ENCODE assay signal across 9 mouse cellular contexts in the genomic region with DNA sequence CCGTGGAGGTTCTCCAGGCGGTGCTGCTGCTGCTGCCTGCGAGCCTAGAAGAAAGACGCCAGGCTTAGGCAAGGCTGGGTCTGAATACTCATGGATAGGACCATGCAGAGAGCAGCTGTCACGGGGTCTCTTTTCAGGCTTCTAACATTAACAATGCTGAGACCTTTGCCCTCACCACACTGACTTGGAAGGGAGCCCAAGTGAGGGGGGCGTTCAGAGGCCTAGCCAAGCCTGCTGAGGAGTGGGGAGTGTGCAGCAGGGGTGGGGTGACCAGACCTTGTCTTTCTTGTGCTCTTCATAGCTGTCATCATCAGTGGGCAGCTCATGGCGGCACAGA. TPM values are rescaled to one million over a fixed set of nuclear protein-coding genes. Genes with fewer than 3 reads are reported as not detected.
DNase-seq lines count a peak whose midpoint lies in the region; ATAC-seq and TF ChIP-seq lines count a peak whose summit lies in the region.
"Had no signal": no experiment of that assay in that cellular context is flagged by ENCODE, and none has a peak within 500 bp of the region (broad histone marks: within the 10 kb centered on the region; RNA-seq: fewer than 3 reads in every experiment).

No protein-coding gene starts in this region.

- no peaks in the 10 kb centered on the region for H3K27me3 ChIP-seq in heart, embryonic 15.5 days
- no peaks in the 10 kb centered on the region for H3K27me3 ChIP-seq in intestine, embryonic 14.5 days (replicated peaks; ENCODE audit: control insufficient read depth, insufficient read depth, low read length)
- no peaks in the 10 kb centered on the region for H3K27me3 ChIP-seq in limb, embryonic 10.5 days (ENCODE audit: low read depth, poor library complexity, severe bottlenecking)

- H3K27ac ChIP-seq in heart, embryonic 15.5 days, result no peak overlapping the region
- no peak overlapping the region for H3K27ac ChIP-seq in ES-E14 (ENCODE audit: insufficient read depth, low read depth, low read length, poor library complexity, severe bottlenecking)
- no peak overlapping the region for H3K27ac ChIP-seq in intestine, embryonic 14.5 days (ENCODE audit: low read depth)
- H3K27ac ChIP-seq in limb, embryonic 10.5 days, result no peak overlapping the region

- no peak for ATAC-seq in heart, embryonic 15.5 days (replicated peaks; ENCODE audit: insufficient number of reproducible peaks, insufficient read depth, low FRiP score, low read depth)
- ATAC-seq in intestine, embryonic 14.5 days (replicated peaks; ENCODE audit: low FRiP score, low TSS enrichment, low read depth), result no peak

- WGBS in heart, embryonic 15.5 days, result 76% methylated on average over 7 of the region's 7 CpGs
- WGBS in intestine, embryonic 14.5 days, result 48% methylated on average over 7 of the region's 7 CpGs
- WGBS in limb, embryonic 10.5 days, result 90% methylated on average over 7 of the region's 7 CpGs

- H3K36me3 ChIP-seq in heart, embryonic 15.5 days, result peaks cover 18% of the 10 kb centered on the region; the same call in 1 of the 2 replicates
- H3K36me3 ChIP-seq in ES-E14 (ENCODE audit: control insufficient read depth, insufficient read depth, low read length, poor library complexity, severe bottlenecking), result peaks cover 14% of the 10 kb centered on the region
- peaks cover 26% of the 10 kb centered on the region for H3K36me3 ChIP-seq in intestine, embryonic 14.5 days (ENCODE audit: control insufficient read depth, insufficient read depth, low read length)
- H3K36me3 ChIP-seq in limb, embryonic 10.5 days, result peaks cover 38% of the 10 kb centered on the region

- H3K4me2 ChIP-seq in heart, embryonic 15.5 days, result peak overlapping the region; percentile 72; the same call in 1 of the 2 replicates
- H3K4me2 ChIP-seq in intestine, embryonic 14.5 days (ENCODE audit: low read length), result 0 out of 2 replicates have a peak overlapping the region, but pooled peaks have one; percentile 72

- H3K9ac ChIP-seq in heart, embryonic 15.5 days, result no peak overlapping the region
- peak overlapping the region; percentile 32; the same call in 1 of the 2 replicates for H3K9ac ChIP-seq in ES-E14 (ENCODE audit: insufficient read depth, low read depth, low read length, poor library complexity, severe bottlenecking)
- H3K9ac ChIP-seq in intestine, embryonic 14.5 days (ENCODE audit: low read length), result no peak overlapping the region

- in situ Hi-C loops in ES-E14 (cut with MboI; ENCODE audit: low sequenced_read_pairs in 2 of 2, unreplicated experiment in 2 of 2), result no loop called here

- peaks cover 46% of the 10 kb centered on the region for H3K4me1 ChIP-seq in heart, embryonic 15.5 days (replicated peaks)
- peaks cover 0 to 2% of the 10 kb centered on the region in 2 experiments; a peak in 2 of 4 replicates for H3K4me1 ChIP-seq in ES-E14 (ENCODE audit: control insufficient read depth in 2 of 2, insufficient read depth in 2 of 2, low read length in 2 of 2, poor library complexity in 1 of 2)
- peaks cover 23% of the 10 kb centered on the region for H3K4me1 ChIP-seq in intestine, embryonic 14.5 days (replicated peaks; ENCODE audit: control insufficient read depth, insufficient read depth, low read length)
- peaks cover 22% of the 10 kb centered on the region for H3K4me1 ChIP-seq in limb, embryonic 10.5 days

- H3K9me3 ChIP-seq in heart, embryonic 15.5 days (replicated peaks), result no peaks in the 10 kb centered on the region
- H3K9me3 ChIP-seq in ES-E14 (ENCODE audit: control insufficient read depth, insufficient read depth, low read depth, low read length), result no peaks in the 10 kb centered on the region
- H3K9me3 ChIP-seq in intestine, embryonic 14.5 days (ENCODE audit: control insufficient read depth, low read length), result no peaks in the 10 kb centered on the region
- H3K9me3 ChIP-seq in limb, embryonic 10.5 days (replicated peaks), result no peaks in the 10 kb centered on the region

- H3K4me3 ChIP-seq in heart, embryonic 15.5 days, result no peak overlapping the region
- no peak overlapping the region for H3K4me3 ChIP-seq in ES-E14 (ENCODE audit: insufficient read depth in 1 of 2, low read depth in 1 of 2, low read length in 2 of 2, poor library complexity in 1 of 2, severe bottlenecking in 1 of 2)
- H3K4me3 ChIP-seq in intestine, embryonic 14.5 days (ENCODE audit: low read depth, low read length), result no peak overlapping the region
- peak overlapping the region; percentile 83; the same call in 1 of the 2 replicates for H3K4me3 ChIP-seq in limb, embryonic 10.5 days

- no peak for DNase-seq in heart, adult 18-20 months
- DNase-seq in ES-E14 (ENCODE audit: low read depth, low spot score), result no peak
- no peak for DNase-seq in intestine, embryonic 14.5 days (ENCODE audit: low spot score)
- no peak for DNase-seq in limb, embryonic 10.5 days (ENCODE audit: low spot score)
- DNase-seq in adipocyte (ENCODE audit: low spot score), result no peak
- no peak for DNase-seq in layer of hippocampus, adult 8-10 months (ENCODE audit: low spot score in 2 of 2)
- DNase-seq in adrenal gland, adult 8-10 months, result no peak
- DNase-seq: thymus, adult 2 months had no signal

TF ChIP-seq in ES-E14, 5 proteins besides CTCF, POLR2A, EP300 and RAD21:
- no peak for TF ChIP-seq ZNF384 (IDR thresholded peaks at IDR 0.05; ENCODE audit: low read depth, low read length)
TF ChIP-seq in ES-E14: peak in this region for 0.

RNA-seq across cellular contexts. Expression of gene Tmem150a, which starts 5.3 kb away (rescaled TPM):
- 11.1 and 12.8 TPM in 2 replicates for polyA plus RNA-seq in heart, embryonic 15.5 days (2015; fragmentation: Nextera tagmentation; extraction: Ambion mirVana)
- total RNA-seq in heart, adult 18-20 months (2021), result 10 to 100 TPM; 20.0 to 22.6 TPM
- total RNA-seq in ES-E14 (2012; rRNA removed), result 21.2 and 26.1 TPM in 2 replicates
- polyA plus RNA-seq in intestine, embryonic 14.5 days (2014; fragmentation: Nextera tagmentation; extraction: Ambion mirVana), result 10.8 and 11.7 TPM in 2 replicates
- polyA plus RNA-seq in limb, embryonic 10.5 days (2016; fragmentation: Nextera tagmentation; extraction: Ambion mirVana), result 9.9 and 10.3 TPM in 2 replicates
- total RNA-seq in layer of hippocampus, adult 8-10 months (2022), result 10 to 100 TPM; 10.9 to 13.4 (median 11.4) TPM
- total RNA-seq in adrenal gland, adult 8-10 months (2022), result 10 to 100 TPM; 20.0 to 37.7 (median 28.2) TPM

RNA-seq across cellular contexts. Expression of gene Rnf181, which starts 6.2 kb away (rescaled TPM):
- 76.8 and 86.0 TPM in 2 replicates for polyA plus RNA-seq in heart, embryonic 15.5 days (2015; fragmentation: Nextera tagmentation; extraction: Ambion mirVana)
- 10 to 100 TPM; 37.5 to 41.6 TPM for total RNA-seq in heart, adult 18-20 months (2021)
- 57.2 and 62.0 TPM in 2 replicates for total RNA-seq in ES-E14 (2012; rRNA removed)
- polyA plus RNA-seq in intestine, embryonic 14.5 days (2014; fragmentation: Nextera tagmentation; extraction: Ambion mirVana), result 96.9 and 98.0 TPM in 2 replicates
- polyA plus RNA-seq in limb, embryonic 10.5 days (2016; fragmentation: Nextera tagmentation; extraction: Ambion mirVana), result 109 TPM in 2 replicates
- total RNA-seq in layer of hippocampus, adult 8-10 months (2022), result 10 to 100 TPM; 72.3 to 86.0 (median 78.8) TPM
- 100 to 1,000 TPM; 330 to 558 (median 451) TPM for total RNA-seq in adrenal gland, adult 8-10 months (2022)

RNA-seq across cellular contexts. Expression of gene 0610030E20Rik, which starts 13.4 kb away (rescaled TPM):
- 15.6 and 20.0 TPM in 2 replicates for polyA plus RNA-seq in heart, embryonic 15.5 days (2015; fragmentation: Nextera tagmentation; extraction: Ambion mirVana)
- total RNA-seq in heart, adult 18-20 months (2021), result 1 to 10 TPM; 8.4 to 8.5 TPM
- total RNA-seq in ES-E14 (2012; rRNA removed), result 7.7 TPM in 2 replicates
- 25.0 and 27.6 TPM in 2 replicates for polyA plus RNA-seq in intestine, embryonic 14.5 days (2014; fragmentation: Nextera tagmentation; extraction: Ambion mirVana)
- 24.3 and 27.3 TPM in 2 replicates for polyA plus RNA-seq in limb, embryonic 10.5 days (2016; fragmentation: Nextera tagmentation; extraction: Ambion mirVana)
- total RNA-seq in layer of hippocampus, adult 8-10 months (2022), result 10 to 100 TPM; 15.6 to 19.6 (median 18.1) TPM
- total RNA-seq in adrenal gland, adult 8-10 months (2022), result 10 to 100 TPM; 23.9 to 36.8 (median 29.1) TPM

RNA-seq across cellular contexts. Expression of gene Usp39, which starts 15.6 kb away (rescaled TPM):
- 25.3 and 28.0 TPM in 2 replicates for polyA plus RNA-seq in heart, embryonic 15.5 days (2015; fragmentation: Nextera tagmentation; extraction: Ambion mirVana)
- 10 to 100 TPM; 15.9 to 16.1 TPM for total RNA-seq in heart, adult 18-20 months (2021)
- total RNA-seq in ES-E14 (2012; rRNA removed), result 62.6 and 76.9 TPM in 2 replicates
- polyA plus RNA-seq in intestine, embryonic 14.5 days (2014; fragmentation: Nextera tagmentation; extraction: Ambion mirVana), result 56.2 and 58.0 TPM in 2 replicates
- polyA plus RNA-seq in limb, embryonic 10.5 days (2016; fragmentation: Nextera tagmentation; extraction: Ambion mirVana), result 78.1 and 88.8 TPM in 2 replicates
- 10 to 100 TPM; 31.3 to 34.3 (median 32.4) TPM for total RNA-seq in layer of hippocampus, adult 8-10 months (2022)
- total RNA-seq in adrenal gland, adult 8-10 months (2022), result 10 to 100 TPM; 31.1 to 39.0 (median 34.4) TPM

RNA-seq across cellular contexts. Expression of gene Vamp5, which starts 19.7 kb away (rescaled TPM):
- polyA plus RNA-seq in heart, embryonic 15.5 days (2015; fragmentation: Nextera tagmentation; extraction: Ambion mirVana), result 43.2 and 46.1 TPM in 2 replicates
- 10 to 100 TPM; 48.9 to 61.5 TPM for total RNA-seq in heart, adult 18-20 months (2021)
- 1.0 and 1.2 TPM in 2 replicates for total RNA-seq in ES-E14 (2012; rRNA removed)
- 19.6 and 21.4 TPM in 2 replicates for polyA plus RNA-seq in intestine, embryonic 14.5 days (2014; fragmentation: Nextera tagmentation; extraction: Ambion mirVana)
- polyA plus RNA-seq in limb, embryonic 10.5 days (2016; fragmentation: Nextera tagmentation; extraction: Ambion mirVana), result 19.1 and 19.7 TPM in 2 replicates
- 1 to 10 TPM; 3.8 to 8.8 (median 7.4) TPM for total RNA-seq in layer of hippocampus, adult 8-10 months (2022)
- total RNA-seq in adrenal gland, adult 8-10 months (2022), result 10 to 100 TPM; 37.2 to 56.4 (median 40.4) TPM
